In the genomic region with DNA sequence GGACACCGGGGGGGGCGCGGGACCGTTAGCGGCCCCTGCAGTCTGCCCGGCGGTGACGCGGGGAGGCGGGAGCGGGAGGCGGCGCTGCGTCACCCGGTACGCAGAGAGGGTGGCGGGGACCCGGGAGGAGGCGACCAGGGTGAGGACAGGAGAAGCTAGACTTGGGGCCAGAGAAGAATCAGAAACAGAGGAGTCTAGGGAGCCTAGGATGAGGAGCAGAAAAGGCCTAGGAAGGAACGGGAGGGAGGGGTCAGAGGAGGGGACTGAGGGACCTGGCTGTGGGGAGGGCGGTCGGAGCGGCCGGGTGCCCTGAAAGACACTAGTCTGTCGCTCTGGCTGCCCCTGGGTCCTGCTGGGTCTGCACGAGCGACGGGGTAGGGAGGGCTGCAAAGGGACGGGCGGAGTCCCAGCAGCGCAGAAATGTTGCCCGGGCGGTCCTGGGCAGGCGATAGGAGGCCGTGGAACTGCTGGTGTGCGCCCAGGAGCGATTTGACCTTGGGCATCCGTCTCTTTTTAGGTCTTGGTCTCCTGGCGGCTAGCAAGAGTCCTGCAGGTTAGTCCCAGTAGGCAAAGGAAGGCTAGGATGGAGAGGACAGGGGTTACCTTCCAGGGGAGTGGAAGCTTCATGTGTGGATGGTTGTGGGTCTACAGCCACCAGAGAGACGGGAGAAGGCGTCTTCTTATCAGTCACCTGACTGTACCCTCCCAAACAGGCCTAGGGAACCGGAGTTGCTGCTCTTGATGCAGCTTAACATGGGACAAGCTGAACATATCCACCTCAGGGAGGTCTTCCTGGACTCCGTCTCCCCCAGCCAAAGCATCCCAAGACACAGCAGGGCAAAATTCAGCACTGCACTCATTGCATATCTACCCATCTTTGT, we compare ENCODE assay signal across 7 mouse cellular contexts. TPM values are rescaled to one million over a fixed set of nuclear protein-coding genes. Genes with fewer than 3 reads are reported as not detected.
DNase-seq lines count a peak whose midpoint lies in the region; ATAC-seq lines count a peak whose summit lies in the region.

Gene Cerk (minus strand): TSS at position 453 of the 881 bp plus-strand sequence.

- peak; percentile 85 to 89 for DNase-seq in adrenal gland, adult 18-20 months (ENCODE audit: low spot score in 2 of 2)
- peak; percentile 78 for DNase-seq in embryo, embryonic 10 days (ENCODE audit: low spot score)
- peak; percentile 56 to 72 for DNase-seq in gastrocnemius, postnatal 4 days (ENCODE audit: low spot score in 2 of 2)
- DNase-seq in intestine, embryonic 14.5 days (ENCODE audit: low spot score): peak; percentile 87
- peak; percentile 88 to 89 for DNase-seq in left cerebral cortex, postnatal 36 days (ENCODE audit: low spot score in 2 of 2)
- peak; percentile 72 for DNase-seq in mesoderm, embryonic 11.5 days (ENCODE audit: low read depth, low spot score)
- peak; percentile 43 for DNase-seq in spleen, adult 12 weeks (ENCODE audit: low spot score)

- H3K4me1 ChIP-seq in intestine, embryonic 14.5 days (replicated peaks; ENCODE audit: control insufficient read depth, insufficient read depth, low read length): peaks cover 20% of the 10 kb centered on the region; the same call in 1 of the 2 replicates

- intact Hi-C loops in left cerebral cortex, postnatal 36 days (cut with DNase I): no loop called here

- peak within 1 kb of the TSS; percentile 80 for H3K4me2 ChIP-seq in intestine, embryonic 14.5 days (ENCODE audit: low read length)

- peak within 1 kb of the TSS; percentile 58 for H3K4me3 ChIP-seq in intestine, embryonic 14.5 days (ENCODE audit: low read depth, low read length)

- ATAC-seq in intestine, embryonic 14.5 days (replicated peaks; ENCODE audit: low FRiP score, low TSS enrichment, low read depth): peak; percentile 44

- peak within 1 kb of the TSS; percentile 78 for H3K9ac ChIP-seq in intestine, embryonic 14.5 days (ENCODE audit: low read length)

- WGBS in intestine, embryonic 14.5 days: 4% methylated on average over 40 of the region's 43 CpGs

- H3K36me3 ChIP-seq in intestine, embryonic 14.5 days (ENCODE audit: control insufficient read depth, insufficient read depth, low read length): no peaks in the 10 kb centered on the region

- no peaks in the 10 kb centered on the region for H3K27me3 ChIP-seq in intestine, embryonic 14.5 days (replicated peaks; ENCODE audit: control insufficient read depth, insufficient read depth, low read length)

- H3K27ac ChIP-seq in intestine, embryonic 14.5 days (ENCODE audit: low read depth): peak within 1 kb of the TSS; percentile 69

- no peaks in the 10 kb centered on the region for H3K9me3 ChIP-seq in intestine, embryonic 14.5 days (ENCODE audit: control insufficient read depth, low read length)

RNA-seq across cellular contexts. Expression of gene Cerk, which starts in this region (rescaled TPM):
- total RNA-seq in adrenal gland, adult 18-20 months (2021): 10 to 100 TPM; 40.6 to 68.6 TPM
- total RNA-seq in gastrocnemius, postnatal 4 days (2021): 10 to 100 TPM; 11.6 to 12.5 TPM
- 11.5 and 11.7 TPM in 2 replicates for polyA plus RNA-seq in intestine, embryonic 14.5 days (2014; fragmentation: Nextera tagmentation; extraction: Ambion mirVana)
- 10 to 100 TPM; 55.1 to 58.1 TPM for total RNA-seq in left cerebral cortex, postnatal 36 days (2021)

Comparison
In these comparisons a context has a peak if more than half of its experiments do, and no peak if none do; other contexts are left out.
1. Peak in every context shown above with its lines: DNase-seq, ATAC-seq, H3K4me3 ChIP-seq and H3K27ac ChIP-seq.